Comparison of ENCODE assay signal across 11 mouse cellular contexts in the genomic region with DNA sequence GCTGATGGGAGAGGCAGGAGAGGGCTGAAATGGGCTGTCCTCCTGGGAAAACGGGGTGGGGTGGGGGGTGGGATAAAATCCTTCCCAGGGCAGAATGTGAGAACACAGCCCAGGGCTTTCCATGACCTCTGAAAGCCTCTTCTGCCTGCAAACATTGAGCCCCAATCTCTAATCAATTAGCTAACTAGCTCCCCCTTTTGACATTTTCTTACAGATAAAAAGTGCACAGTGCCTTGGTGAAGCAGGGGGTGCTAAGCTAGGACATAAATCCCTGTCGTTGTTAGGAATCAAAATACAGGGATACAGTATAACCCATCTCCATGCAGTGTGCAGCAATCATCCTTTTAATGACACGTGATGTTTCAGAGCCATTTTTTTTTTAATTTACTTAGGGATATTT.
DNase-seq lines count a peak whose midpoint lies in the region; ATAC-seq and TF ChIP-seq lines count a peak whose summit lies in the region.
"Had no signal": no experiment of that assay in that cellular context is flagged by ENCODE, and none has a peak within 500 bp of the region (broad histone marks: within the 10 kb centered on the region; RNA-seq: fewer than 3 reads in every experiment).

No protein-coding gene starts in this region.

- no peak overlapping the region for H3K27ac ChIP-seq in heart, adult 2 months
- H3K27ac ChIP-seq in lung, embryonic 14.5 days (ENCODE audit: low read depth): no peak overlapping the region
- H3K27ac ChIP-seq in midbrain, embryonic 16.5 days (ENCODE audit: low read length): peak overlapping the region; percentile 38; the same call in 1 of the 2 replicates
- H3K27ac ChIP-seq: embryonic facial prominence, embryonic 12.5 days; heart, embryonic 15.5 days had no signal

- TF ChIP-seq EP300 in heart, adult 2 months (IDR thresholded peaks at IDR 0.05; ENCODE audit: insufficient read depth, low read depth, low read length): no peak

- no peak for TF ChIP-seq POLR2A in heart, adult 2 months (IDR thresholded peaks at IDR 0.05; ENCODE audit: insufficient read depth, low read depth, low read length)

- no peaks in the 10 kb centered on the region for H3K27me3 ChIP-seq in heart, adult 2 months (ENCODE audit: control insufficient read depth, insufficient read depth, low read length)
- H3K27me3 ChIP-seq in lung, embryonic 14.5 days (ENCODE audit: insufficient read depth, low read length): no peaks in the 10 kb centered on the region
- no peaks in the 10 kb centered on the region for H3K27me3 ChIP-seq in midbrain, embryonic 16.5 days (ENCODE audit: control insufficient read depth, insufficient read depth, low read depth, low read length)
- H3K27me3 ChIP-seq: embryonic facial prominence, embryonic 12.5 days; heart, embryonic 15.5 days had no signal

- intact Hi-C loops in heart, adult 2 months (cut with DNase I): loop anchor here (2.0 kb wide), 1 partner anchor 732 kb away; no protein-coding TSS in a partner anchor

- 26% methylated on average over 3 of the region's 3 CpGs for WGBS in heart, adult 2 months
- WGBS in lung, embryonic 14.5 days: 12% methylated on average over 3 of the region's 3 CpGs
- 16% methylated on average over 3 of the region's 3 CpGs for WGBS in midbrain, embryonic 16.5 days

- no peak for ATAC-seq in lung, embryonic 14.5 days (ENCODE audit: insufficient read depth)
- ATAC-seq in midbrain, embryonic 16.5 days: no peak

- TF ChIP-seq CTCF in heart, adult 2 months (IDR thresholded peaks at IDR 0.05): peak; percentile 35
- no peak for TF ChIP-seq CTCF in lung, embryonic 14.5 days (IDR thresholded peaks at IDR 0.05; ENCODE audit: low read depth)

- H3K4me3 ChIP-seq in heart, adult 2 months: no peak overlapping the region
- H3K4me3 ChIP-seq in lung, embryonic 14.5 days (ENCODE audit: low read depth, low read length): no peak overlapping the region
- no peak overlapping the region for H3K4me3 ChIP-seq in midbrain, embryonic 16.5 days (ENCODE audit: low read depth, low read length)
- H3K4me3 ChIP-seq: embryonic facial prominence, embryonic 12.5 days; heart, embryonic 15.5 days had no signal

- H3K79me2 ChIP-seq in heart, adult 2 months (replicated peaks; ENCODE audit: control insufficient read depth, insufficient read depth, low read length): no peaks in the 10 kb centered on the region

- H3K9me3 ChIP-seq in lung, embryonic 14.5 days (ENCODE audit: low read depth, low read length): no peaks in the 10 kb centered on the region
- no peaks in the 10 kb centered on the region for H3K9me3 ChIP-seq in midbrain, embryonic 16.5 days (replicated peaks; ENCODE audit: control insufficient read depth, low read length, poor library complexity, severe bottlenecking)
- H3K9me3 ChIP-seq: embryonic facial prominence, embryonic 12.5 days; heart, embryonic 15.5 days had no signal

- H3K9ac ChIP-seq in heart, adult 2 months (ENCODE audit: low read depth, low read length): no peak overlapping the region
- H3K9ac ChIP-seq in lung, embryonic 14.5 days: no peak overlapping the region
- no peak overlapping the region for H3K9ac ChIP-seq in midbrain, embryonic 16.5 days (ENCODE audit: low read depth, low read length)
- H3K9ac ChIP-seq: embryonic facial prominence, embryonic 12.5 days; heart, embryonic 15.5 days had no signal

- H3K36me3 ChIP-seq in heart, adult 2 months (ENCODE audit: control insufficient read depth, insufficient read depth, low read length): no peaks in the 10 kb centered on the region
- no peaks in the 10 kb centered on the region for H3K36me3 ChIP-seq in lung, embryonic 14.5 days (ENCODE audit: insufficient read depth)
- H3K36me3 ChIP-seq in midbrain, embryonic 16.5 days (ENCODE audit: control insufficient read depth, insufficient read depth, low read length): no peaks in the 10 kb centered on the region
- H3K36me3 ChIP-seq: embryonic facial prominence, embryonic 12.5 days; heart, embryonic 15.5 days had no signal

- H3K4me1 ChIP-seq in heart, adult 2 months (ENCODE audit: control insufficient read depth, insufficient read depth, low read length): no peaks in the 10 kb centered on the region
- H3K4me1 ChIP-seq in lung, embryonic 14.5 days (ENCODE audit: insufficient read depth): 0 out of 2 replicates have a peak, but pooled peaks cover 2% of the 10 kb centered on the region
- H3K4me1 ChIP-seq in midbrain, embryonic 16.5 days (ENCODE audit: control insufficient read depth, insufficient read depth, low read length): peaks cover 3% of the 10 kb centered on the region; the same call in 1 of the 2 replicates

- no peak for DNase-seq in heart, adult 2 months
- DNase-seq in heart, adult 9 months (ENCODE audit: low spot score in 2 of 2): no peak
- peak; percentile 42 for DNase-seq in lung, embryonic 14.5 days
- DNase-seq in lung, postnatal 14 days: no peak
- DNase-seq in embryo, embryonic 10 days (ENCODE audit: low spot score): peak; percentile 9
- no peak for DNase-seq in adrenal gland, adult 18-20 months (ENCODE audit: low spot score in 2 of 2)
- DNase-seq in thymus, postnatal 4 days: no peak
- DNase-seq: kidney, adult 11 months had no signal

- no peak overlapping the region for H3K4me2 ChIP-seq in lung, embryonic 14.5 days
- no peak overlapping the region for H3K4me2 ChIP-seq in midbrain, embryonic 16.5 days (ENCODE audit: low read length)
- H3K4me2 ChIP-seq: embryonic facial prominence, embryonic 12.5 days; heart, embryonic 15.5 days had no signal

Comparison
In these comparisons a context has a peak if more than half of its experiments do, and no peak if none do; other contexts are left out.
1. DNase-seq: peak in lung, embryonic 14.5 days (single experiment) and embryo, embryonic 10 days (single experiment); none in heart, adult 2 months (0 of 2), heart, adult 9 months (0 of 2), lung, postnatal 14 days (single experiment), adrenal gland, adult 18-20 months (0 of 2) and thymus, postnatal 4 days (single experiment).